Comparison of ENCODE assay signal across 8 mouse cellular contexts in the genomic region with DNA sequence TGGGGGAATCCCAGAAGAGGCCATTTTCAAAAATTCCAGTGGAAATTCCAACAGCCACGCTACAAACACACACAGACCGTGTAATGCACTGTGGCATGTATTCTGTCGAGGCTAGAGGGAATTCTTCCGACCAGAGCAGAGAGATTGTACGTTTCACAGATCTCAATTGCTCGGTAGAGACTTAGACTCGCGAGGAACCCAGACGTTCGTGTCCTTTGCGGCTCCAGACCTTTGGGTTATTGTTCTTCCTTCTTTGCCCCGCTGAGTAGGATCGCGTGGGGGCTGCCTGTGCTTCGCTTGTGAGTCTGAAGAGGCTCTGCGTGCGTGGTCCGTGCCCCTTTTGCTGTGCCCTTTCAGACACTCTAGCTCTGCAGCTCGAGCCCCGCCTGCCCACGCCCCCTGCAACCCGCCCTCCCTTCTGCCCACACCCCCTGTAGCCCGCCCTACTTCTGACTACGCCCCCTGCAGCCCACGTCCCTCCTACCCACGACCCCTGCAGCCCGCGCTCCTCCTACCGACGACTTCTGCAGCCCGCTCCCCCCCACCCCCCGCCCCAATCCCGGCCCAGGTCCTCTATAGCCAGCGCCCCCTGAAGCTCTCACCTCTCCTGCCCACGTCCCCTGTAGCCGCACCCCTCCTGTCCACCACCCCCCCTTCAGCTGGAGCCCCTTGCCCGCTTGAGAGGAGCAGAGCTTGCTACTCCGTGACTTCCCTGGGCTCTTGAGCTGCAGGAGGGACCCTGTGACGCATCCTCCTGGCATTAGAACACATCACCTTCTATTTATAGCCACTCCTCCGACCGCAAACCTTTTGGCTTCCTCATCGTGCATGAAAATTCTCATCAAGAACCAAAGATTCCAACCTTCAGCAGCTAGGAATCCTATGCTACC. TPM values are rescaled to one million over a fixed set of nuclear protein-coding genes. Genes with fewer than 3 reads are reported as not detected.
DNase-seq lines count a peak whose midpoint lies in the region; ATAC-seq and TF ChIP-seq lines count a peak whose summit lies in the region.

No protein-coding gene starts in this region.

- DNase-seq in A20 (ENCODE audit: low read depth, low spot score): peak; percentile 32
- DNase-seq in adrenal gland, adult 2 months: peak; percentile 84
- DNase-seq in embryonic facial prominence, embryonic 10.5 days (ENCODE audit: low spot score): peak; percentile 83
- DNase-seq in heart, adult 9 months (ENCODE audit: low spot score in 2 of 2): peak; percentile 72 to 77
- DNase-seq in kidney, adult 8-10 months: peak; percentile 47 to 56

- no peaks in the 10 kb centered on the region for H3K36me3 ChIP-seq in embryonic facial prominence, embryonic 10.5 days (replicated peaks)
- no peaks in the 10 kb centered on the region for H3K36me3 ChIP-seq in liver, embryonic 12.5 days
- H3K36me3 ChIP-seq in testis, adult 2 months (ENCODE audit: control insufficient read depth, insufficient read depth, low read length): no peaks in the 10 kb centered on the region

- under 1% methylated on average over 42 of the region's 42 CpGs for WGBS in embryonic facial prominence, embryonic 10.5 days
- under 1% methylated on average over 36 of the region's 42 CpGs for WGBS in liver, embryonic 12.5 days (ENCODE audit: insufficient replicate concordance)

- peak overlapping the region; percentile 86 for H3K27ac ChIP-seq in embryonic facial prominence, embryonic 10.5 days (replicated peaks)
- no peak overlapping the region for H3K27ac ChIP-seq in liver, embryonic 12.5 days
- peak overlapping the region; percentile 66; the same call in 1 of the 2 replicates for H3K27ac ChIP-seq in testis, adult 2 months (ENCODE audit: control insufficient read depth, insufficient read depth, low read depth, low read length)

- peak overlapping the region; percentile 67 for H3K9ac ChIP-seq in liver, embryonic 12.5 days

- no peak for TF ChIP-seq POLR2A in testis, adult 2 months (IDR thresholded peaks at IDR 0.05; ENCODE audit: control insufficient read depth, low read depth, low read length)

- TF ChIP-seq CTCF in testis, adult 2 months (IDR thresholded peaks at IDR 0.05; ENCODE audit: control insufficient read depth, insufficient read depth, insufficient replicate concordance, low read depth, low read length): no peak

- peak overlapping the region; percentile 89 for H3K4me2 ChIP-seq in liver, embryonic 12.5 days

- H3K9me3 ChIP-seq in embryonic facial prominence, embryonic 10.5 days: no peaks in the 10 kb centered on the region
- no peaks in the 10 kb centered on the region for H3K9me3 ChIP-seq in liver, embryonic 12.5 days (replicated peaks)

- peak overlapping the region; percentile 74 for H3K4me3 ChIP-seq in embryonic facial prominence, embryonic 10.5 days
- peak overlapping the region; percentile 53 for H3K4me3 ChIP-seq in liver, embryonic 12.5 days
- H3K4me3 ChIP-seq in testis, adult 2 months (ENCODE audit: control insufficient read depth, low read depth, low read length): peak overlapping the region; percentile 82

- H3K27me3 ChIP-seq in embryonic facial prominence, embryonic 10.5 days (replicated peaks; ENCODE audit: low read depth, poor library complexity, severe bottlenecking): no peaks in the 10 kb centered on the region
- H3K27me3 ChIP-seq in liver, embryonic 12.5 days (replicated peaks): peaks cover 30% of the 10 kb centered on the region
- H3K27me3 ChIP-seq in testis, adult 2 months (ENCODE audit: control insufficient read depth, insufficient read depth, low read length): no peaks in the 10 kb centered on the region

- peak; percentile 49 for ATAC-seq in liver, embryonic 12.5 days
- ATAC-seq in monocyte, adult 5-6 weeks (replicated peaks; ENCODE audit: insufficient number of reproducible peaks, low FRiP score, low TSS enrichment, poor library complexity, severe bottlenecking): peak; percentile 84

- H3K4me1 ChIP-seq in embryonic facial prominence, embryonic 10.5 days: peaks cover 14% of the 10 kb centered on the region
- H3K4me1 ChIP-seq in liver, embryonic 12.5 days: peaks cover 17% of the 10 kb centered on the region
- peaks cover 4% of the 10 kb centered on the region for H3K4me1 ChIP-seq in testis, adult 2 months (ENCODE audit: control insufficient read depth, insufficient read depth, low read length)

RNA-seq across cellular contexts. Expression of gene Sertad2, which starts 10.8 kb away (rescaled TPM):
- total RNA-seq in adrenal gland, adult 2 months (2021): 10 to 100 TPM; 12.3 to 17.6 TPM
- polyA plus RNA-seq in adrenal gland, adult 2 months (2012; rRNA removed): 20.4 and 26.1 TPM in 2 replicates
- polyA plus RNA-seq in embryonic facial prominence, embryonic 10.5 days (2016; fragmentation: Nextera tagmentation; extraction: Ambion mirVana): 29.6 and 33.2 TPM in 2 replicates
- polyA plus RNA-seq in liver, embryonic 12.5 days (2016; fragmentation: Nextera tagmentation; extraction: Ambion mirVana): 25.8 and 27.8 TPM in 2 replicates
- 23.4 to 29.4 TPM (median 24.9 TPM) in 3 replicates for total RNA-seq in monocyte, adult 5-6 weeks (2017)
- 148 and 151 TPM in 2 replicates for polyA plus RNA-seq in testis, adult 2 months (2012; rRNA removed)

Comparison
In these comparisons a context has a peak if more than half of its experiments do, and no peak if none do; other contexts are left out.
1. DNase-seq: peak in every context shown above with its lines; median percentile 84 in adrenal gland, adult 2 months; 83 in embryonic facial prominence, embryonic 10.5 days; 74 in heart, adult 9 months; 52 in kidney, adult 8-10 months; 32 in A20.